Mouse (Mus musculus): ENCODE measurements around the gene Tshz2. TPM values are rescaled to one million over a fixed set of nuclear protein-coding genes. Genes with fewer than 3 reads are reported as not detected.

Gene Tshz2
- polyA plus RNA-seq, 3 experiments from 2014 or later = 0.15 to 0.53 (median 0.35) TPM

GRCm38 (mm10) chr2:169699862-169700511, 67.2 kb downstream of the Tshz2 start:
- no peak for ATAC-seq

- ATAC-seq = no peak
Observed at GRCm38 (mm10) chr2:169702725-169703486, 70.1 kb downstream of the Tshz2 start.

- no peak for ATAC-seq
Observed at GRCm38 (mm10) chr2:169721793-169722326, 89.0 kb downstream of the Tshz2 start.

GRCm38 (mm10) chr2:169722341-169722740, 89.5 kb downstream of the Tshz2 start:
- no peak for ATAC-seq

GRCm38 (mm10) chr2:169723645-169724462, 91.0 kb downstream of the Tshz2 start:
- no peak for ATAC-seq

- ATAC-seq = no peak
Observed at GRCm38 (mm10) chr2:169728651-169729280, 96.0 kb downstream of the Tshz2 start.

GRCm38 (mm10) chr2:169730551-169730996, 97.8 kb downstream of the Tshz2 start:
- no peak for ATAC-seq

GRCm38 (mm10) chr2:169734053-169734452, 101.2 kb downstream of the Tshz2 start:
- no peak for ATAC-seq

- no peak for ATAC-seq
Observed at GRCm38 (mm10) chr2:169735475-169736406, 102.9 kb downstream of the Tshz2 start.

- no peak for ATAC-seq
Observed at GRCm38 (mm10) chr2:169740996-169741395, 108.2 kb downstream of the Tshz2 start.

GRCm38 (mm10) chr2:169742791-169743190, 110.0 kb downstream of the Tshz2 start:
- no peak for ATAC-seq

- ATAC-seq = no peak
Observed at GRCm38 (mm10) chr2:169743294-169743693, 110.5 kb downstream of the Tshz2 start.

- no peak for ATAC-seq
Observed at GRCm38 (mm10) chr2:169743910-169744309, 111.1 kb downstream of the Tshz2 start.

- ATAC-seq = no peak
Observed at GRCm38 (mm10) chr2:169747114-169747642, 114.4 kb downstream of the Tshz2 start.

GRCm38 (mm10) chr2:169749331-169749945, 116.6 kb downstream of the Tshz2 start:
- no peak for ATAC-seq

- ATAC-seq = no peak
Observed at GRCm38 (mm10) chr2:169750574-169751491, 118.0 kb downstream of the Tshz2 start.

- ATAC-seq = no peak
Observed at GRCm38 (mm10) chr2:169752126-169752525, 119.3 kb downstream of the Tshz2 start.

- no peak for ATAC-seq
Observed at GRCm38 (mm10) chr2:169753432-169753831, 120.6 kb downstream of the Tshz2 start.

GRCm38 (mm10) chr2:169755091-169755490, 122.3 kb downstream of the Tshz2 start:
- no peak for ATAC-seq
